Comparison of ENCODE assay signal across 10 mouse cellular contexts in the genomic region with DNA sequence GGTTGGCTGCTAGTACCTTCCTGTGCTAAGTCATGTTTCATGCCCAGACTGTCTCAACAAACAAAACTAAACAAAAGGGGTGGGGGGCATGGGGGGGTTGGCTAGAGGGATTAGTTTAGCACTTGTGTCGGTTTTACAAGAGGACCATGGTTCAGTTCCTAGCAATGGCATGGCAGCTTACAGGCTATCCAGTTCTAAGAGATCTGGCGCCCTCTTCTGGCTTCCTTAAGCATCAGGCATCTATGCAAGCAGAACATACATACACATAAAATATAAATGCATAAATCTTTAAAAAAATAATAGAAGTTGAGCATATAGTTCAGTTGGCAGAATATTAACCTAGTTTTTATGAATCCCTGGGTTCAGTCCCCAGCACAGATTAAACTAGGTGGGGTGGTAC. TPM values are rescaled to one million over a fixed set of nuclear protein-coding genes. Genes with fewer than 3 reads are reported as not detected.
DNase-seq lines count a peak whose midpoint lies in the region; ATAC-seq and TF ChIP-seq lines count a peak whose summit lies in the region.
"Had no signal": no experiment of that assay in that cellular context is flagged by ENCODE, and none has a peak within 500 bp of the region (broad histone marks: within the 10 kb centered on the region; RNA-seq: fewer than 3 reads in every experiment).

No protein-coding gene starts in this region.

- no peak overlapping the region for H3K9ac ChIP-seq in hindbrain, postnatal 0 days (replicated peaks; ENCODE audit: low read length)
- H3K9ac ChIP-seq in hindbrain, embryonic 13.5 days = no peak overlapping the region
- no peak overlapping the region for H3K9ac ChIP-seq in ES-Bruce4 (ENCODE audit: low read depth, poor library complexity, severe bottlenecking)
- H3K9ac ChIP-seq in midbrain, postnatal 0 days (replicated peaks; ENCODE audit: low read length, poor library complexity, severe bottlenecking) = no peak overlapping the region

- TF ChIP-seq POLR2A in ES-Bruce4 (IDR thresholded peaks at IDR 0.05; ENCODE audit: insufficient read depth, low read length) = no peak

- TF ChIP-seq EP300 in ES-Bruce4 (IDR thresholded peaks at IDR 0.05; ENCODE audit: insufficient read depth, low read depth, low read length) = no peak

- no peak for ATAC-seq in hindbrain, postnatal 0 days
- ATAC-seq in hindbrain, embryonic 13.5 days (ENCODE audit: low FRiP score) = no peak
- ATAC-seq in midbrain, postnatal 0 days (ENCODE audit: low FRiP score) = no peak
- no peak for ATAC-seq in inflammation-experienced regulatory T-cells, adult 6 months

- WGBS in hindbrain, postnatal 0 days = 27% methylated on average over 2 of the region's 2 CpGs
- 31% methylated on average over 2 of the region's 2 CpGs for WGBS in hindbrain, embryonic 13.5 days
- WGBS in midbrain, postnatal 0 days = 15% methylated on average over 2 of the region's 2 CpGs

- H3K4me2 ChIP-seq in hindbrain, postnatal 0 days (ENCODE audit: low read depth, low read length) = no peak overlapping the region
- no peak overlapping the region for H3K4me2 ChIP-seq in hindbrain, embryonic 13.5 days
- no peak overlapping the region for H3K4me2 ChIP-seq in midbrain, postnatal 0 days (ENCODE audit: low read depth, low read length, poor library complexity, severe bottlenecking)

- H3K36me3 ChIP-seq in hindbrain, postnatal 0 days (ENCODE audit: insufficient read depth, low read length) = no peaks in the 10 kb centered on the region
- H3K36me3 ChIP-seq in hindbrain, embryonic 13.5 days = peaks cover 8% of the 10 kb centered on the region
- no peaks in the 10 kb centered on the region; the same call in 1 of the 2 replicates for H3K36me3 ChIP-seq in ES-Bruce4 (ENCODE audit: control insufficient read depth, insufficient read depth, low read length, poor library complexity, severe bottlenecking)
- H3K36me3 ChIP-seq in midbrain, postnatal 0 days (ENCODE audit: insufficient read depth, low read length) = no peaks in the 10 kb centered on the region

- H3K27ac ChIP-seq in hindbrain, postnatal 0 days = no peak overlapping the region
- H3K27ac ChIP-seq in hindbrain, embryonic 13.5 days = no peak overlapping the region
- no peak overlapping the region for H3K27ac ChIP-seq in ES-Bruce4 (ENCODE audit: insufficient read depth, low read length)
- no peak overlapping the region for H3K27ac ChIP-seq in midbrain, postnatal 0 days (ENCODE audit: low read depth, low read length)

- H3K4me1 ChIP-seq in hindbrain, postnatal 0 days (ENCODE audit: insufficient read depth, low read length) = no peaks in the 10 kb centered on the region
- no peaks in the 10 kb centered on the region for H3K4me1 ChIP-seq in hindbrain, embryonic 13.5 days (replicated peaks)
- no peaks in the 10 kb centered on the region for H3K4me1 ChIP-seq in ES-Bruce4 (ENCODE audit: control insufficient read depth, insufficient read depth, low read length)
- H3K4me1 ChIP-seq in midbrain, postnatal 0 days (ENCODE audit: insufficient read depth, low read length) = no peaks in the 10 kb centered on the region

- H3K9me3 ChIP-seq in hindbrain, postnatal 0 days (ENCODE audit: low read length) = no peaks in the 10 kb centered on the region
- H3K9me3 ChIP-seq in hindbrain, embryonic 13.5 days = no peaks in the 10 kb centered on the region
- no peaks in the 10 kb centered on the region for H3K9me3 ChIP-seq in ES-Bruce4 (replicated peaks; ENCODE audit: control insufficient read depth, insufficient read depth, low read length, poor library complexity, severe bottlenecking)
- H3K9me3 ChIP-seq in midbrain, postnatal 0 days (ENCODE audit: low read length) = no peaks in the 10 kb centered on the region

- H3K27me3 ChIP-seq in hindbrain, postnatal 0 days (ENCODE audit: insufficient read depth, low read length) = no peaks in the 10 kb centered on the region
- no peaks in the 10 kb centered on the region for H3K27me3 ChIP-seq in hindbrain, embryonic 13.5 days
- H3K27me3 ChIP-seq in ES-Bruce4 (ENCODE audit: control insufficient read depth, insufficient read depth, low read length, poor library complexity, severe bottlenecking) = no peaks in the 10 kb centered on the region
- H3K27me3 ChIP-seq in midbrain, postnatal 0 days (ENCODE audit: insufficient read depth, low read length) = no peaks in the 10 kb centered on the region

- peak; percentile 57 for TF ChIP-seq CTCF in hindbrain, postnatal 0 days (IDR thresholded peaks at IDR 0.05; ENCODE audit: low read depth)
- TF ChIP-seq CTCF in ES-Bruce4 (IDR thresholded peaks at IDR 0.05; ENCODE audit: low read depth, low read length) = peak; percentile 33
- TF ChIP-seq CTCF in midbrain, postnatal 0 days (IDR thresholded peaks at IDR 0.05) = peak; percentile 65

- peak; percentile 63 for DNase-seq in hindbrain, postnatal 0 days (ENCODE audit: low spot score)
- peak; percentile 50 for DNase-seq in adipocyte (ENCODE audit: low spot score)
- peak; percentile 64 for DNase-seq in kidney, adult 9 months
- DNase-seq in midbrain, postnatal 0 days (ENCODE audit: low spot score) = peak; percentile 47
- DNase-seq in cerebellum, postnatal 4 days (ENCODE audit: low spot score in 2 of 2) = no peak

- no peak overlapping the region for H3K4me3 ChIP-seq in hindbrain, postnatal 0 days (ENCODE audit: low read length)
- no peak overlapping the region for H3K4me3 ChIP-seq in hindbrain, embryonic 13.5 days
- H3K4me3 ChIP-seq in ES-Bruce4 (ENCODE audit: low read depth, low read length) = no peak overlapping the region
- no peak overlapping the region for H3K4me3 ChIP-seq in midbrain, postnatal 0 days (ENCODE audit: low read depth, low read length)
- H3K4me3 ChIP-seq: erythroblast, embryonic 14.5 days had no signal

RNA-seq across cellular contexts. Expression of a gene that starts 4.0 kb away (rescaled TPM):
- not detected in 2 replicates for total RNA-seq in hindbrain, postnatal 0 days (2014; rRNA removed)
- 0.50 and 0.68 TPM in 2 replicates for polyA plus RNA-seq in hindbrain, postnatal 0 days (2015; fragmentation: Nextera tagmentation; extraction: Ambion mirVana)
- polyA plus RNA-seq in hindbrain, embryonic 13.5 days (2015; fragmentation: Nextera tagmentation; extraction: Ambion mirVana) = 0.28 and 0.29 TPM in 2 replicates
- 1.2 and 2.2 TPM in 2 replicates for polyA plus RNA-seq in ES-Bruce4 (2011; ENCODE audit: insufficient read depth, insufficient read length, low read depth, missing spikeins)
- not detected in 2 replicates for total RNA-seq in midbrain, postnatal 0 days (2014; rRNA removed)
- polyA plus RNA-seq in midbrain, postnatal 0 days (2015; fragmentation: Nextera tagmentation; extraction: Ambion mirVana) = 0.27 and 0.35 TPM in 2 replicates
- under 1 TPM; 0.43 to 0.73 (median 0.64) TPM for polyA plus RNA-seq in inflammation-experienced regulatory T-cells, adult 6 months (2017; shearing (Covaris generic))
- polyA plus RNA-seq: erythroblast, embryonic 14.5 days had no signal

RNA-seq across cellular contexts. Expression of a gene that starts 7.7 kb away (rescaled TPM):
- total RNA-seq in hindbrain, postnatal 0 days (2014; rRNA removed) = 271 and 302 TPM in 2 replicates
- polyA plus RNA-seq in hindbrain, postnatal 0 days (2015; fragmentation: Nextera tagmentation; extraction: Ambion mirVana) = 247 and 248 TPM in 2 replicates
- 217 and 222 TPM in 2 replicates for polyA plus RNA-seq in hindbrain, embryonic 13.5 days (2015; fragmentation: Nextera tagmentation; extraction: Ambion mirVana)
- 194 and 215 TPM in 2 replicates for polyA plus RNA-seq in ES-Bruce4 (2011; ENCODE audit: insufficient read depth, insufficient read length, low read depth, missing spikeins)
- total RNA-seq in midbrain, postnatal 0 days (2014; rRNA removed) = 180 and 269 TPM in 2 replicates
- polyA plus RNA-seq in midbrain, postnatal 0 days (2015; fragmentation: Nextera tagmentation; extraction: Ambion mirVana) = 210 and 211 TPM in 2 replicates
- 100 to 1,000 TPM; 113 to 247 (median 134) TPM for polyA plus RNA-seq in inflammation-experienced regulatory T-cells, adult 6 months (2017; shearing (Covaris generic))

RNA-seq across cellular contexts. Expression of a gene that starts 12.3 kb away (rescaled TPM):
- 75.7 and 86.5 TPM in 2 replicates for total RNA-seq in hindbrain, postnatal 0 days (2014; rRNA removed)
- 12.7 and 15.8 TPM in 2 replicates for polyA plus RNA-seq in hindbrain, postnatal 0 days (2015; fragmentation: Nextera tagmentation; extraction: Ambion mirVana)
- polyA plus RNA-seq in hindbrain, embryonic 13.5 days (2015; fragmentation: Nextera tagmentation; extraction: Ambion mirVana) = 38.6 and 39.2 TPM in 2 replicates
- polyA plus RNA-seq in ES-Bruce4 (2011; ENCODE audit: insufficient read depth, insufficient read length, low read depth, missing spikeins) = 239 and 247 TPM in 2 replicates
- 81.1 and 82.9 TPM in 2 replicates for total RNA-seq in midbrain, postnatal 0 days (2014; rRNA removed)
- 13.7 and 15.8 TPM in 2 replicates for polyA plus RNA-seq in midbrain, postnatal 0 days (2015; fragmentation: Nextera tagmentation; extraction: Ambion mirVana)
- under 1 TPM; 0.35 to 0.97 (median 0.62) TPM for polyA plus RNA-seq in inflammation-experienced regulatory T-cells, adult 6 months (2017; shearing (Covaris generic))

RNA-seq across cellular contexts. Expression of a gene that starts 15.0 kb away (rescaled TPM):
- not detected in 2 replicates for total RNA-seq in hindbrain, postnatal 0 days (2014; rRNA removed)
- polyA plus RNA-seq in hindbrain, postnatal 0 days (2015; fragmentation: Nextera tagmentation; extraction: Ambion mirVana) = not detected in 2 replicates
- polyA plus RNA-seq in hindbrain, embryonic 13.5 days (2015; fragmentation: Nextera tagmentation; extraction: Ambion mirVana) = not detected in 2 replicates
- polyA plus RNA-seq in ES-Bruce4 (2011; ENCODE audit: insufficient read depth, insufficient read length, low read depth, missing spikeins) = not detected in 2 replicates
- not detected in 2 replicates for total RNA-seq in midbrain, postnatal 0 days (2014; rRNA removed)
- not detected in 2 replicates for polyA plus RNA-seq in midbrain, postnatal 0 days (2015; fragmentation: Nextera tagmentation; extraction: Ambion mirVana)
- not detected for polyA plus RNA-seq in inflammation-experienced regulatory T-cells, adult 6 months (2017; shearing (Covaris generic))
- polyA plus RNA-seq: erythroblast, embryonic 14.5 days; lung, embryonic 16.5 days had no signal

RNA-seq across cellular contexts. Expression of a gene that starts 15.3 kb away (rescaled TPM):
- 31.4 and 31.6 TPM in 2 replicates for total RNA-seq in hindbrain, postnatal 0 days (2014; rRNA removed)
- polyA plus RNA-seq in hindbrain, postnatal 0 days (2015; fragmentation: Nextera tagmentation; extraction: Ambion mirVana) = 47.4 and 47.5 TPM in 2 replicates
- 52.1 and 53.5 TPM in 2 replicates for polyA plus RNA-seq in hindbrain, embryonic 13.5 days (2015; fragmentation: Nextera tagmentation; extraction: Ambion mirVana)
- polyA plus RNA-seq in ES-Bruce4 (2011; ENCODE audit: insufficient read depth, insufficient read length, low read depth, missing spikeins) = 66.1 and 66.6 TPM in 2 replicates
- total RNA-seq in midbrain, postnatal 0 days (2014; rRNA removed) = 43.0 and 45.3 TPM in 2 replicates
- polyA plus RNA-seq in midbrain, postnatal 0 days (2015; fragmentation: Nextera tagmentation; extraction: Ambion mirVana) = 47.4 and 49.5 TPM in 2 replicates
- polyA plus RNA-seq in inflammation-experienced regulatory T-cells, adult 6 months (2017; shearing (Covaris generic)) = 10 to 100 TPM; 16.8 to 20.5 (median 18.9) TPM

Comparison
In these comparisons a context has a peak if more than half of its experiments do, and no peak if none do; other contexts are left out.
1. DNase-seq: peak in hindbrain, postnatal 0 days (single experiment), adipocyte (single experiment), kidney, adult 9 months (single experiment) and midbrain, postnatal 0 days (single experiment); none in cerebellum, postnatal 4 days (0 of 2).
2. Peak in every context shown above with its lines, with median percentiles within 50 percentile points of each other: CTCF ChIP-seq.